Mouse (Mus musculus) CH12.LX (cell line): Measurements from ENCODE around the gene Pfdn4. TPM values are rescaled to one million over a fixed set of nuclear protein-coding genes. Genes with fewer than 3 reads are reported as not detected.

Experiments used
- DNase-seq: peaks from one replicate; pipeline ENCODE4 v3.0.0-alpha.2; 2013; ENCODE audit errors: extremely low read depth
- H3K27ac ChIP-seq: 2 replicates; pipeline ENCODE4 v1.5.1; 2012; ENCODE audit warnings: low read depth, mild to moderate bottlenecking, control low read depth, moderate library complexity; ENCODE audit not compliant: insufficient read depth
- H3K27me3 ChIP-seq: replicated peaks from 2 replicates; pipeline ENCODE3; 2012; ENCODE audit warnings: inconsistent platforms
- H3K36me3 ChIP-seq, 2 experiments: replicated peaks in 1 of 2; 2 replicates each; pipeline versions ENCODE3 to v1.6.1; 2012; ENCODE audit warnings: inconsistent platforms in 1 of 2, low read length in 1 of 2, mild to moderate bottlenecking in 1 of 2, mixed read lengths in 1 of 2, moderate library complexity in 1 of 2; ENCODE audit not compliant: control insufficient read depth in 1 of 2, insufficient read depth in 1 of 2
- H3K4me1 ChIP-seq, 2 experiments: 2 replicates each; pipeline ENCODE4 v1.6.1; 2012; ENCODE audit warnings: inconsistent platforms in 1 of 2, moderate library complexity in 1 of 2; ENCODE audit not compliant: insufficient read depth in 2 of 2, control insufficient read depth in 1 of 2
- H3K4me2 ChIP-seq: 2 replicates; pipeline ENCODE4 v1.6.1; 2012; ENCODE audit warnings: low read depth, mild to moderate bottlenecking, control low read depth; ENCODE audit not compliant: poor library complexity, insufficient read depth, severe bottlenecking
- H3K4me3 ChIP-seq, 3 experiments: fragments of 150-350 bp in 1 of 3; sonication (generic) in 1 of 3; replicated peaks in 1 of 3; 2 replicates each; pipeline versions ENCODE3 to v1.5.1; 2011 to 2012; ENCODE audit warnings: low read depth in 2 of 3, low read length in 2 of 3, mild to moderate bottlenecking in 2 of 3, moderate library complexity in 2 of 3, control low read depth in 1 of 3, improper control_type of control experiment in 1 of 3, inconsistent platforms in 1 of 3, mixed read lengths in 1 of 3; ENCODE audit not compliant: poor library complexity in 1 of 3
- H3K79me2 ChIP-seq: replicated peaks from 2 replicates; pipeline ENCODE4 v1.6.1; 2012; ENCODE audit warnings: mild to moderate bottlenecking, moderate library complexity; ENCODE audit not compliant: control insufficient read depth, poor library complexity, insufficient read depth, severe bottlenecking; ENCODE audit errors: extremely low read depth
- H3K9ac ChIP-seq: 2 replicates; pipeline ENCODE4 v1.6.1; 2012; ENCODE audit warnings: low read depth, mild to moderate bottlenecking, control low read depth, moderate library complexity; ENCODE audit not compliant: insufficient read depth
- H3K9me3 ChIP-seq: replicated peaks from 2 replicates; pipeline ENCODE3; 2012; ENCODE audit warnings: low read length, inconsistent platforms, mixed read lengths
- CHD1 ChIP-seq: IDR thresholded peaks from 2 replicates; pipeline ENCODE4 v1.6.1; 2012; ENCODE audit warnings: low read depth, low read length, improper control_type of control experiment, inconsistent platforms
- CHD2 ChIP-seq: IDR thresholded peaks from 2 replicates; pipeline ENCODE4 v1.6.1; 2011; ENCODE audit warnings: low read length, improper control_type of control experiment
- CTCF ChIP-seq, 2 experiments: IDR thresholded peaks in 1 of 2; conservative IDR thresholded peaks in 1 of 2; 2 replicates each; pipeline ENCODE4 v1.5.1; 2011 to 2012; ENCODE audit warnings: low read depth in 2 of 2, low read length in 2 of 2, improper control_type of control experiment in 1 of 2, inconsistent platforms in 1 of 2, mild to moderate bottlenecking in 1 of 2, moderate library complexity in 1 of 2
- E2F4 ChIP-seq: IDR thresholded peaks from 2 replicates; pipeline ENCODE4 v1.6.1; 2011; ENCODE audit warnings: low read depth, low read length, improper control_type of control experiment; ENCODE audit not compliant: insufficient replicate concordance
- ELF1 ChIP-seq: IDR thresholded peaks from 2 replicates; pipeline ENCODE4 v1.6.1; 2014; ENCODE audit warnings: low read depth, mild to moderate bottlenecking, inconsistent platforms, low read length, improper control_type of control experiment
- EP300 ChIP-seq: IDR thresholded peaks from 2 replicates; pipeline ENCODE4 v1.6.1; 2011; ENCODE audit warnings: low read length, improper control_type of control experiment
- ETS1 ChIP-seq: conservative IDR thresholded peaks from 2 replicates; pipeline ENCODE4 v1.6.1; 2012; ENCODE audit warnings: low read depth, mild to moderate bottlenecking, inconsistent platforms, low read length, improper control_type of control experiment, moderate library complexity
- GABPA ChIP-seq: IDR thresholded peaks from 2 replicates; pipeline ENCODE4 v1.6.1; 2012; ENCODE audit warnings: low read depth, low read length, improper control_type of control experiment, inconsistent platforms; ENCODE audit not compliant: insufficient replicate concordance
- JUN ChIP-seq: IDR thresholded peaks from 2 replicates; pipeline ENCODE4 v1.6.1; 2011; ENCODE audit warnings: low read depth, mild to moderate bottlenecking, low read length, improper control_type of control experiment, moderate library complexity; ENCODE audit not compliant: insufficient read depth
- JUND ChIP-seq: conservative IDR thresholded peaks from 2 replicates; pipeline ENCODE4 v1.6.1; 2011; ENCODE audit warnings: low read depth, low read length, improper control_type of control experiment
- KAT2A ChIP-seq: IDR thresholded peaks from 2 replicates; pipeline ENCODE4 v1.6.1; 2012; ENCODE audit warnings: low read length, improper control_type of control experiment, inconsistent platforms; ENCODE audit not compliant: insufficient replicate concordance
- MAFK ChIP-seq: IDR thresholded peaks from 2 replicates; pipeline ENCODE4 v1.6.1; 2011; ENCODE audit warnings: low read length, improper control_type of control experiment; ENCODE audit not compliant: insufficient replicate concordance
- MAX ChIP-seq: IDR thresholded peaks from 2 replicates; pipeline ENCODE4 v1.6.1; 2011; ENCODE audit warnings: low read length, improper control_type of control experiment
- MAZ ChIP-seq: IDR thresholded peaks from 2 replicates; pipeline ENCODE4 v1.6.1; 2012; ENCODE audit warnings: low read depth, mild to moderate bottlenecking, inconsistent platforms, low read length, improper control_type of control experiment, moderate library complexity
- MYC ChIP-seq: IDR thresholded peaks from 2 replicates; pipeline ENCODE4 v1.6.1; 2011; ENCODE audit warnings: low read depth, mild to moderate bottlenecking, improper control_type of control experiment, low read length
- POLR2A ChIP-seq: IDR thresholded peaks from 2 replicates; pipeline ENCODE4 v1.6.1; 2011; ENCODE audit warnings: low read depth, mild to moderate bottlenecking, improper control_type of control experiment, low read length
- POLR2AphosphoS2 ChIP-seq: IDR thresholded peaks from 2 replicates; pipeline ENCODE4 v1.6.1; 2011; ENCODE audit warnings: low read depth, low read length, improper control_type of control experiment
- RAD21 ChIP-seq: IDR thresholded peaks from 2 replicates; pipeline ENCODE4 v1.6.1; 2011; ENCODE audit warnings: low read depth, mild to moderate bottlenecking, low read length, improper control_type of control experiment, moderate library complexity
- SIN3A ChIP-seq: IDR thresholded peaks from 2 replicates; pipeline ENCODE4 v1.6.1; 2012; ENCODE audit warnings: low read length, improper control_type of control experiment, inconsistent platforms
- SMC3 ChIP-seq: IDR thresholded peaks from 2 replicates; pipeline ENCODE4 v1.6.1; 2011; ENCODE audit warnings: low read depth, low read length, improper control_type of control experiment
- TBP ChIP-seq: conservative IDR thresholded peaks from 2 replicates; pipeline ENCODE4 v1.6.1; 2011; ENCODE audit warnings: low read depth, low read length, improper control_type of control experiment
- TCF12 ChIP-seq: IDR thresholded peaks from 2 replicates; pipeline ENCODE4 v1.6.1; 2014; ENCODE audit warnings: low read depth, mild to moderate bottlenecking, inconsistent platforms, low read length, improper control_type of control experiment
- UBTF ChIP-seq: IDR thresholded peaks from 2 replicates; pipeline ENCODE4 v1.6.1; 2012; ENCODE audit warnings: low read depth, mild to moderate bottlenecking, inconsistent platforms, low read length, improper control_type of control experiment, moderate library complexity
- USF1 ChIP-seq: IDR thresholded peaks from 2 replicates; pipeline ENCODE4 v1.6.1; 2014; ENCODE audit warnings: low read depth, mild to moderate bottlenecking, inconsistent platforms, low read length, improper control_type of control experiment
- USF2 ChIP-seq: conservative IDR thresholded peaks from 2 replicates; pipeline ENCODE4 v1.6.1; 2011; ENCODE audit warnings: low read depth, low read length, improper control_type of control experiment
- ZC3H11A ChIP-seq: IDR thresholded peaks from 2 replicates; pipeline ENCODE4 v1.6.1; 2012; ENCODE audit warnings: low read depth, mild to moderate bottlenecking, inconsistent platforms, low read length, improper control_type of control experiment
- ZMIZ1 ChIP-seq: IDR thresholded peaks from 2 replicates; pipeline ENCODE4 v1.6.1; 2012; ENCODE audit warnings: low read depth, mild to moderate bottlenecking, inconsistent platforms, low read length, improper control_type of control experiment
- ZNF384 ChIP-seq: IDR thresholded peaks from 2 replicates; pipeline ENCODE4 v1.6.1; 2012; ENCODE audit warnings: low read depth, low read length, improper control_type of control experiment, inconsistent platforms
- dilution Hi-C: fragments of 300-500 bp; cut with MboI; formaldehyde crosslinking; loops from 2 replicates; pipeline ENCODE4 v1.14.3; 2020; ENCODE audit warnings: low sequenced_read_pairs; ENCODE audit not compliant: extremely low pct_unique_long_range_greater_than_20kb, extremely low pct_ligation_motif_present
- in situ Hi-C: fragments of 300-500 bp; cut with MboI; formaldehyde crosslinking; loops from 3 replicates; pipeline ENCODE4 v1.14.3; 2019; ENCODE audit warnings: low sequenced_read_pairs, low pct_ligation_motif_present, low pct_unique_long_range_greater_than_20kb, mixed read lengths
- polyA plus RNA-seq: library from polyadenylated mRNA; unstranded; fragments of >175 nt; gene quantifications from 2 replicates; pipeline ENCODE4 v1.2.1, GENCODE M21; 2012; ENCODE audit warnings: low read depth; ENCODE audit not compliant: insufficient read length
- total RNA-seq, 2 experiments: library from RNA; depleted of rRNA; stranded (reverse); fragments of 300-350 nt in 1 of 2; fragments of >200 nt in 1 of 2; gene quantifications; 2 replicates each; pipeline ENCODE4 v1.2.3; 2012 to 2014

Pfdn4 gene
- total and polyA plus RNA-seq, 3 experiments = 56.2 to 222 (median 68.8) TPM

DNA sequence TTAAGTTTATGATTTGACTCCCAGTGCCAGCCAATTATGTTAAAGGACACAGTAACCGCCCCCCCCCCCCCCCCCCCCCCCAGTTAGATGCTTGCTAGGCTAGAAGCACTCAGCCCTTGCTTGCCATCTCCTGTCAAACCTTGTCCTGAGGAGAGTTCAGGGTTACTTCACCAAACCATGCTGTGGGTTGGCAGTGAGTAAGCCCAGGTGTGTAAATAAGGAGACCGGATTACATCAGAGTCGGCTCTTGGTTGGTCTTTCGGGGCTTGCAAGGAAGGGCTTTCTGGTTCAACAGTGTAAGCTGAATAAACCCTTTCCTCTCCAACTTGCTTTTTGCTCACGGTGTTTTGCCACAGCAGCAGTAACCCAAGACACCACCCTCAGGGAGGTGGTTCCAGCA lies 47.4 kb downstream of the Pfdn4 start:
- Histone ChIP-seq H3K27ac (no peak overlapping the region), H3K79me2 (no peaks in the 10 kb centered on the region), H3K9me3 (peaks cover 60% of the 10 kb centered on the region), H3K4me3 (no peak overlapping the region), H3K4me1 (no peaks in the 10 kb centered on the region), H3K9ac (no peak overlapping the region), H3K4me2 (no peak overlapping the region), H3K27me3 (no peaks in the 10 kb centered on the region), H3K36me3 (no peaks in the 10 kb centered on the region)
- TF ChIP-seq CHD1 = no peak
- TF ChIP-seq GABPA = no peak
- no peak for TF ChIP-seq JUN
- no peak for TF ChIP-seq RAD21
- no peak for TF ChIP-seq USF1
- no peak for TF ChIP-seq CHD2
- TF ChIP-seq EP300 = no peak
- TF ChIP-seq ELF1 = no peak
- no peak for TF ChIP-seq POLR2AphosphoS2
- no peak for TF ChIP-seq TCF12
- no peak for TF ChIP-seq SMC3
- no peak for TF ChIP-seq MAFK
- no peak for TF ChIP-seq USF2
- no peak for TF ChIP-seq MAZ
- no peak for TF ChIP-seq SIN3A
- no peak for TF ChIP-seq ZNF384
- no peak for DNase-seq
- in situ Hi-C loops = no loop called here
- dilution Hi-C loops = no loop called here

DNA sequence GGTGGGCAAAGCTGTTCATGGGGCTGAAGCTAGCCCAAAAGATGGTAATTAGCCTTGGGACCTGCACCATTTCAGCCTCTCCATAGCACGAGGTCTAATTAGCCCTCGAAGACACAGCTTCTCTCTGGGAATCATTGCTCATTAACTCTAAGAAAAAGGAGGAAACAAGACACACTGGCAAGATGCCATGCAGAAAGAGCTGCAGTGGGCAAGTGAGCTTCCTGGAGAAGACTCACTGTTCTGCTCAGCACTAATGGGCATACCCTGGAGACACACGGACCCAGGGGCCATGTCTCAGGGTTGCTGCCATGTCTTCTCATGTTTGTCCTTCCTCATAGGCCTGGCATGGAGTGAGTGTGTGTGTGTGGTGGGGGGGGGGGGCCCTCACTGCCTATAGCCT lies 47.9 kb downstream of the Pfdn4 start:
- no peak overlapping the region for H3K9ac ChIP-seq
- no peaks in the 10 kb centered on the region for H3K27me3 ChIP-seq
- in situ Hi-C loops (no loop called here), dilution Hi-C loops (no loop called here)
- H3K27ac ChIP-seq = no peak overlapping the region
- H3K4me1 ChIP-seq = no peaks in the 10 kb centered on the region
- no peak for TF ChIP-seq UBTF
- TF ChIP-seq E2F4 = no peak
- no peak for TF ChIP-seq RAD21
- no peak for TF ChIP-seq KAT2A
- TF ChIP-seq SMC3 = no peak
- no peak for TF ChIP-seq JUND
- TF ChIP-seq USF2 = no peak
- no peak for TF ChIP-seq MYC
- no peak for TF ChIP-seq CHD2
- no peak for TF ChIP-seq TCF12
- TF ChIP-seq ZNF384 = no peak
- no peak for TF ChIP-seq ZMIZ1
- no peak for TF ChIP-seq CTCF (conservative IDR thresholded peaks at IDR 0.05 in 1 of 2, IDR thresholded peaks at IDR 0.05 in 1 of 2; ENCODE audit: low read depth in 2 of 2, low read length in 2 of 2)
- no peak for TF ChIP-seq TBP
- no peak for TF ChIP-seq MAFK
- TF ChIP-seq ETS1 = no peak
- TF ChIP-seq POLR2A = no peak
- no peak for TF ChIP-seq ZC3H11A
- no peak for TF ChIP-seq MAX
- H3K79me2 ChIP-seq = no peaks in the 10 kb centered on the region
- H3K4me2 ChIP-seq = no peak overlapping the region
- peaks cover 59% of the 10 kb centered on the region for H3K9me3 ChIP-seq
- DNase-seq = no peak
- no peaks in the 10 kb centered on the region for H3K36me3 ChIP-seq
- no peak overlapping the region for H3K4me3 ChIP-seq
